Mouse (Mus musculus) urinary bladder, postnatal 0 days (tissue): ENCODE measurements around the gene Acvr2a. TPM values are rescaled to one million over a fixed set of nuclear protein-coding genes. Genes with fewer than 3 reads are reported as not detected.

ENCODE experiments used
- polyA plus RNA-seq: library from polyadenylated mRNA; unstranded; fragments of >200 nt; fragmentation: Nextera tagmentation; extraction: Ambion mirVana; gene quantifications from 2 replicates; pipeline ENCODE4 v1.2.1, GENCODE M21; 2015

Acvr2a gene
- 5.7 and 6.3 TPM in 2 replicates for polyA plus RNA-seq

GRCm38 (mm10) chr2:48813371-48814222 lies at the start of gene Acvr2a:
TSS of gene Acvr2a (plus strand) at chr2:48814109.

GRCm38 (mm10) chr2:48948841-48949584 lies 135.1 kb downstream of the Acvr2a start, which contains the start of gene Mbd5:
TSS of gene Mbd5 (plus strand) at chr2:48949508.

GRCm38 (mm10) chr2:48950252-48950315 lies 136.2 kb downstream of the Acvr2a start, which contains the start of gene Orc4:
TSS of gene Orc4 (minus strand) at chr2:48950277.

Other genes starting within 250 kb of the Acvr2a start
- 12.3 and 14.8 TPM in 2 replicates for gene Mbd5, start 135.4 kb downstream of the Acvr2a start, polyA plus RNA-seq
- 74.6 and 83.8 TPM in 2 replicates for gene Orc4, start 136.2 kb downstream of the Acvr2a start, polyA plus RNA-seq